Mouse (Mus musculus) neural tube, embryonic 11.5 days (tissue): ENCODE results near the gene Cd200. TPM values are rescaled to one million over a fixed set of nuclear protein-coding genes. Genes with fewer than 3 reads are reported as not detected.

Experiments
- ATAC-seq: fragments of 200-750 bp; cut with Nextera tagmentation; 2 replicates; pipeline ENCODE4 v1.8.0; 2017; ENCODE audit warnings: moderate number of reproducible peaks, mild to moderate bottlenecking, moderate TSS enrichment, moderate library complexity; ENCODE audit not compliant: insufficient read depth, low FRiP score, low TSS enrichment
- DNase-seq: peaks from one replicate; pipeline ENCODE4 v3.0.0-alpha.2; 2015; ENCODE audit warnings: low spot score
- H3K27ac ChIP-seq: fragments of 300-500 bp; sonication (generic); 2 replicates; pipeline ENCODE4 v1.5.1; 2014; ENCODE audit warnings: low read depth, mild to moderate bottlenecking, low read length
- H3K27me3 ChIP-seq: fragments of 300-500 bp; sonication (generic); 2 replicates; pipeline ENCODE4 v1.6.1; 2014; ENCODE audit warnings: mild to moderate bottlenecking, low read length, mixed read lengths; ENCODE audit not compliant: control insufficient read depth, insufficient read depth
- H3K36me3 ChIP-seq: fragments of 300-500 bp; sonication (generic); 2 replicates; pipeline ENCODE4 v1.6.1; 2014; ENCODE audit warnings: mild to moderate bottlenecking, low read length, moderate library complexity, mixed read lengths; ENCODE audit not compliant: control insufficient read depth, insufficient read depth
- H3K4me1 ChIP-seq: fragments of 300-500 bp; sonication (generic); 2 replicates; pipeline ENCODE4 v1.6.1; 2014; ENCODE audit warnings: low read length, mixed read lengths; ENCODE audit not compliant: control insufficient read depth, insufficient read depth
- H3K4me2 ChIP-seq: fragments of 300-500 bp; sonication (generic); 2 replicates; pipeline ENCODE4 v1.6.1; 2014; ENCODE audit warnings: low read depth, mild to moderate bottlenecking, moderate library complexity
- H3K4me3 ChIP-seq: fragments of 300-500 bp; sonication (generic); 2 replicates; pipeline ENCODE4 v1.5.1; 2014; ENCODE audit warnings: low read depth, low read length
- H3K9ac ChIP-seq: fragments of 300-500 bp; sonication (generic); 2 replicates; pipeline ENCODE4 v1.6.1; 2014; ENCODE audit warnings: mild to moderate bottlenecking, low read length
- H3K9me3 ChIP-seq: fragments of 300-500 bp; sonication (generic); 2 replicates; pipeline ENCODE4 v1.6.1; 2016; ENCODE audit warnings: low read length; ENCODE audit not compliant: control insufficient read depth
- WGBS: fragments of 180-500 bp; shearing (Covaris S2); extraction: QIAGEN DNeasy Blood & Tissue Kit; methylation state at CpG from one replicate; pipeline ENCODE4 v1.1.7; 2014; 5-methylcytosine and 5-hydroxymethylcytosine counted together
- polyA plus RNA-seq: library from polyadenylated mRNA; unstranded; fragments of >200 nt; fragmentation: Nextera tagmentation; extraction: Ambion mirVana; gene quantifications from 2 replicates; pipeline ENCODE4 v1.2.1, GENCODE M21; 2014

Cd200 gene
- polyA plus RNA-seq, 1 experiment from 2014 or later: 47.7 TPM

DNA sequence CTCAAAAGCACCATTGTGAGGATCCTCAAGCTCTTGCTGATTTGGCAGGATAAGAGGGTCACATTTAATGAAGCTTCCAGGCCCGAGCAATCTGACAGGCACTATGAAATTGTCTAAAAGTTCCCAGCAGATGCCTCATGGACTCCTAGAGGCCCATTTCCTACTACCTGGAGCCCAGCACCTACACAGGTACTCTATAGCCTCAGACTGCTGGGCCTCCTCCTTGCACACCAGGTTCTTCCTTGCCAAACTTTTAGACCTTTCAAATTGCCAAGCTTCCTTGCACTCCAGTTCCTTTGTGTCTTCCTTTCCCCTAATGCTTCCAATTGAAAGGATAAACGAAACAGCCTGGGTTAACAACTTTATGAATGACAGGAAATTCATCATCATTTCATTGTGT is 5.9 kb downstream of the Cd200 start:
- H3K4me1 ChIP-seq: no peaks in the 10 kb centered on the region
- no peaks in the 10 kb centered on the region for H3K36me3 ChIP-seq
- 70% methylated on average over 2 of the region's 2 CpGs for WGBS
- no peaks in the 10 kb centered on the region for H3K27me3 ChIP-seq
- ATAC-seq (no peak), DNase-seq (no peak)
- no peak overlapping the region for H3K4me3 ChIP-seq
- no peak overlapping the region for H3K27ac ChIP-seq
- H3K9me3 ChIP-seq: no peaks in the 10 kb centered on the region
- no peak overlapping the region for H3K9ac ChIP-seq
- H3K4me2 ChIP-seq: no peak overlapping the region

DNA sequence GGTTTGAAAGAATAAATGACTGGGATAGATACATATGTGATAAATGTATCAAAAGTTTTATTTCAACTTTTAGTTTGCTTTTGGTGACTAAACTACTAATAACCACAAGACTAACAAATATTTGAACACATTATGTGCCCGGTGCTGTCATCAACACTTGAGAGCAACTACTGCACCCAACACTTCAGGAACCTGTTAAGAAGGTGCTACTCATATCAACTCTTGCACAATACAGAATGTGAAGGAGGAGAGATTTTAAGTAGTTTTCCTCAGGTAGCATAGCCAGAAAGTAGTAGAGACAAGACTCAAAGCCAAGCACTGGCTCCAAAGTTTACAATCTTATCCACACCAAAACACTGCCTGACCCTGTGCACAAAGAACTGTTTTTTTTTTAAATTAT is 6.8 kb downstream of the Cd200 start:
- no peak overlapping the region for H3K4me2 ChIP-seq
- no peak overlapping the region for H3K4me3 ChIP-seq
- no peak overlapping the region for H3K27ac ChIP-seq
- H3K9me3 ChIP-seq: no peaks in the 10 kb centered on the region
- no peaks in the 10 kb centered on the region for H3K27me3 ChIP-seq
- H3K4me1 ChIP-seq: no peaks in the 10 kb centered on the region
- no peak overlapping the region for H3K9ac ChIP-seq
- H3K36me3 ChIP-seq: no peaks in the 10 kb centered on the region
- WGBS: 93% methylated on average over 1 of the region's 1 CpGs
- DNase-seq: no peak
- no peak for ATAC-seq

DNA sequence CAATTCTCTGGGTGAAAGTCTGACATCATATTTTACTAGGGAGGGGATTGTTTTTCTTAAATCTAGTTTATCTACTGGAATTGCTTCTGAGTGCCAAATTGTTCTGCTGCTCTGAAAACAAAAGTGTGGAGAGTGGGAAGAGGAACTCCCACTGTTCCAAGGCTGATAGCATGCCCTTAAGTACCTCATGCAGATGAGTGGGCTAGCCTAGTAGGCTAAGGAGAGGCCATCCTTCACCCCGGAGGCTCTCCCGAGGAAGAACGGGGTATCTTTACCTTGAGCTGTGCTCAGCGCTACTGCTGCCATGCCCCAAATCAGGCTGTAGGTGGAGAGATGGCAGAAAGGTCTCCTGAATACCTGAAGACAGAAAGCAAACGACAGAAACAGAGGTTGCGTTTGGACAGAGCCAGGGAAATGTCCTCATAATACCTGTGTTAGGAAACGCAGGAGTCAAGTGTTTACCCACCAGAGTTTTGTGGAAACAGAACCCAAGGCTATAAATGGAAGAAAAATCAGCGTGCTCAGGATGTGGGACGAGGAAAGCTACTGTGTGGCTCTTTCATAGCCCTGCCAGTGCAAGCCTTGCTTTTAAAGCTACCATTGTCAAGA is 8.8 kb downstream of the Cd200 start:
- no peaks in the 10 kb centered on the region for H3K4me1 ChIP-seq
- H3K36me3 ChIP-seq: no peaks in the 10 kb centered on the region
- no peak overlapping the region for H3K27ac ChIP-seq
- no peak overlapping the region for H3K4me2 ChIP-seq
- DNase-seq (no peak), ATAC-seq (no peak)
- H3K27me3 ChIP-seq: no peaks in the 10 kb centered on the region
- H3K9ac ChIP-seq: no peak overlapping the region
- H3K9me3 ChIP-seq: no peaks in the 10 kb centered on the region
- H3K4me3 ChIP-seq: no peak overlapping the region
- 71% methylated on average over 9 of the region's 9 CpGs for WGBS

DNA sequence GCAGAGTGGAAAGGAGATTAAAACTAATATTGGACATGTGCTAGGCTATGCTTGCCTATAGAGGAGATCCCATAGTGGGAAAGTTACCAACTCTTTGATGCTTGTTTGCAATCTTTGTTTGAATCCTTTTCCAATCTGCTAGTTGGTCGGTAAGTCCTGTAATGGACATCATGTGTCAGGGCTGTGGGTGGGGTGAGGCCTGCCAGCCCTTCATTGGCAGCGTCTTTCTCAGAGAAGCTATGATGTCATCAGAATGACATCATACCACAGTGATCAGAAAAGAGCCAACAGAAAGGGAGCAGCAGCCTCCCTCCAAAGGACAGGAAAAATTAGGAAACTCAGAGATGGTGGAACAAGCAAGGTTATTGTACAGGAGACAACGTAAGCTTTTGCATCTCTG is 9.4 kb downstream of the Cd200 start:
- WGBS: 91% methylated on average over 3 of the region's 3 CpGs
- Histone ChIP-seq H3K4me1 (no peaks in the 10 kb centered on the region), H3K27me3 (no peaks in the 10 kb centered on the region), H3K9ac (no peak overlapping the region), H3K4me3 (no peak overlapping the region), H3K36me3 (no peaks in the 10 kb centered on the region), H3K9me3 (no peaks in the 10 kb centered on the region), H3K27ac (no peak overlapping the region), H3K4me2 (no peak overlapping the region)
- ATAC-seq (no peak), DNase-seq (no peak)

DNA sequence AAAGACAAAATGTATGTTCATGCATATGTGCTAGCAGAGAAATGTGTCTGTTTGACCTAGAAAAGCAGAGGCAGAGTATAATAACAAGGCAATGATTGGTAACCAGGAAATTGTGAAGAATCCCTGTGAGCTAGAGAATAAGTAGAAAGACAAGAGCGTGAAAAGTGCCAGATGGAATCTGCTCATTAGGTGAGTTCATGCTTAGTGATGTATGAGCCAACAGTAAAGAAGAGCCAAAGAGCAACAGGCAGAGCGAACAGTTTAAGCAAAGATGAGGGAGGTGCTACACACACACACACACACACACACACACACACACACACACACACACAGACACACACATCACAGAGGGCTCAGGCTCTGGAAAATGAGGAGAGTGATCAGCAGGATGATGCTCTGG is 11.4 kb downstream of the Cd200 start:
- DNase-seq (no peak), ATAC-seq (no peak)
- no peak overlapping the region for H3K4me3 ChIP-seq
- no peaks in the 10 kb centered on the region for H3K36me3 ChIP-seq
- H3K27ac ChIP-seq: no peak overlapping the region
- 92% methylated on average over 2 of the region's 2 CpGs for WGBS
- H3K9me3 ChIP-seq: no peaks in the 10 kb centered on the region
- no peaks in the 10 kb centered on the region for H3K27me3 ChIP-seq
- H3K9ac ChIP-seq: no peak overlapping the region
- no peaks in the 10 kb centered on the region for H3K4me1 ChIP-seq
- no peak overlapping the region for H3K4me2 ChIP-seq

DNA sequence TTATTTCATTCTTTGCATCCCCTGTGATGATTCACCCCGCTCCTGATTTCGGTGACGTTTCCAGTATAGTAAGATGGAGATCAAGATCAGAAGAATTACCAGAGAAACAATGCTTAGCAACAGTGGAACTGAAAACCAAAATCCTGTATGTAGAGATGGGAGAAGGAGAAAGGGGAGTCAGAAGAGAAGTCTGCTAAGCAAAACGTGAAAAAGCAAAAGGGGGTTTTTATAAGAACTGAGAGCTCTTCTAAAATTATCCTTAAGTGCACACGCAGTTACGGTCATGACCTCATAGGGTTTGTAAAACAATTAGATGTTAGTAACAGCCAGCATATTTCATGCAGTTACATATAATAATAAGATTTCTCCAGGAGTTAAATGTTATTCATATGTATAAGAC is 16.6 kb downstream of the Cd200 start:
- Histone ChIP-seq H3K36me3 (no peaks in the 10 kb centered on the region), H3K4me2 (no peak overlapping the region)
- 94% methylated on average over 6 of the region's 6 CpGs for WGBS

DNA sequence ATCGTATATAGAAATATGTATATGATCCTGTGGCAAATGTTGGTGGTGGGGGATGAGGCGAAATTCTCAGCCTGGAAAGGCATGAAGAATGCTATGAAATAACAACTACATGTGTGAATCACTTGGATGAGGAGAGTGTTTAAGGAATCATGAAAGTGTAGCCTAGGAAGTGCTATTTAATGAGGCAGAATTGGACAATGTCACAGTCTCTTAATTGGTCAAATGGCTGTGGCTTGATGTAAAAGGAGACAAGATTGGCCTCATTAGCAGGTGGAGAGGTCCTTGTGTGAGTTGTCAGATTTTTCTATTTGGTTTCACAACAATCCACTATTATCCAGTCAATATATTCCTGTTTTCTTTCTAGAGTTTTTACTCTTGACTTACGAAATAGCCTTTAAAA is 17.2 kb downstream of the Cd200 start:
- Histone ChIP-seq H3K9ac (no peak overlapping the region), H3K4me2 (no peak overlapping the region), H3K4me1 (no peaks in the 10 kb centered on the region), H3K27me3 (no peaks in the 10 kb centered on the region), H3K36me3 (no peaks in the 10 kb centered on the region), H3K4me3 (no peak overlapping the region), H3K9me3 (no peaks in the 10 kb centered on the region), H3K27ac (no peak overlapping the region)
- no peak for DNase-seq
- ATAC-seq: no peak
- 94% methylated on average over 3 of the region's 3 CpGs for WGBS

More for the DNA sequence above, 16.6 kb downstream of the Cd200 start:
- no peaks in the 10 kb centered on the region for H3K9me3 ChIP-seq
- no peaks in the 10 kb centered on the region for H3K27me3 ChIP-seq
- H3K4me3 ChIP-seq: no peak overlapping the region
- no peak overlapping the region for H3K9ac ChIP-seq
- H3K4me1 ChIP-seq: no peaks in the 10 kb centered on the region
- no peak overlapping the region for H3K27ac ChIP-seq
- DNase-seq: no peak
- ATAC-seq: no peak

DNA sequence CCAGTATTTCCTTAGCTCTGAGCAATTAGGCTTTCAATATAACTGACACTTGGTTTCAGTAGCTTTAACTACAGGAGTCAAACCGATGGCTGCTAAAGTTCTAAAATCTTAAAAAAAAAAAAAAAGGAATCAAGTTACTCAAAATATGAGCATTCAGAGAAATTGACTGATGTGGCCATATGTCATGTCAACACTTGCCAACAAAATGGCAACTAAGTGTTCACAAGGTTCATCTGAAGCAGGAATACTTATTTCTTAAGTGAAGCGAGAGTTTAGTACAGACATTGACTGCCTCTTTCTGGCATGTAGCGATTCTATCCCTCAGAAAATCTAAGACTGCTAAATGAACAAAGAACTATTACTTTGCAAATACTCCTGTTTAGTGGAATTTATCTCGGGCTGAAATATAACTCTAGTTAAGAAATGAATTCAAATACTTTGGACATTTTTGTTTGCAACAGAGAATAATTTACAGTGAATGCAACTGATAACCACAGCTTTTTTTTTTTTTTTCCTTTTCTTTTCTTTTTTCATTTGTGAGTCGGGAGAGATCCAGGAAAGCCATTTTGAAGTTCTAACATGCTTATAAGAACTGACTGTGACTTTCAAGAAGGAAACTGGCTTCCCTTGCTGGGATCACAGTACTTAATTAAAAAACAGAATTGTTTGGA is 18.4 kb downstream of the Cd200 start:
- Histone ChIP-seq H3K27me3 (no peaks in the 10 kb centered on the region), H3K4me1 (no peaks in the 10 kb centered on the region), H3K36me3 (no peaks in the 10 kb centered on the region), H3K9ac (no peak overlapping the region), H3K9me3 (no peaks in the 10 kb centered on the region), H3K4me2 (no peak overlapping the region), H3K27ac (no peak overlapping the region), H3K4me3 (no peak overlapping the region)
- DNase-seq (no peak), ATAC-seq (no peak)
- WGBS: 88% methylated on average over 5 of the region's 5 CpGs

DNA sequence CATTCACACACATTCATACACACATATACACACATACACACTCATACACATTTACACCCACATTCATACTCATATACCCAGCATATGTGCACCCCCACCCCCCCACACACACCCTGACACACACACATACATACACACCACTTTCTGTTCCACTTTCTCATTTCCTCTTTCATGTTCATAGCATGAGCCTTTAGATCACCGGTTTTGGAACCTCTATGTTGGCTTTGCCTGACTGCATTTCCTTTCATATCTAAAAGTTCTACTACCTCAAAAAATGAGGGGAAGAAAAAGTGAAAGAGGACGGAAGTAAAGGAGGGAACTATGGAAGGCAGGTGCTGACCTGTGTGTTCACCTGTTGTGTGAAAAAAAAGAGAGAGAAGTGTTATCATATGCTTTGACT is 19.0 kb downstream of the Cd200 start:
- Histone ChIP-seq H3K27ac (no peak overlapping the region), H3K27me3 (no peaks in the 10 kb centered on the region), H3K4me1 (no peaks in the 10 kb centered on the region), H3K9me3 (no peaks in the 10 kb centered on the region), H3K4me3 (no peak overlapping the region), H3K4me2 (no peak overlapping the region), H3K36me3 (no peaks in the 10 kb centered on the region), H3K9ac (no peak overlapping the region)
- no peak for ATAC-seq
- DNase-seq: no peak
- WGBS: 87% methylated on average over 2 of the region's 2 CpGs
